Mouse (Mus musculus) E14TG2a.4 (cell line): ENCODE results near the gene Rab3c.

ENCODE experiments used
- H3K27me3 ChIP-seq: 2 replicates; pipeline ENCODE4 v1.6.1; 2014; ENCODE audit warnings: low read length, control low read depth; ENCODE audit not compliant: insufficient read depth
- H3K36me3 ChIP-seq: 2 replicates; pipeline ENCODE4 v1.6.1; 2014; ENCODE audit warnings: low read length, control low read depth; ENCODE audit not compliant: insufficient read depth
- H3K4me1 ChIP-seq: replicated peaks from 2 replicates; pipeline ENCODE4 v1.6.1; 2014; ENCODE audit warnings: low read depth, low read length, control low read depth
- H3K4me3 ChIP-seq: replicated peaks from 2 replicates; pipeline ENCODE4 v1.5.1; 2014; ENCODE audit warnings: mild to moderate bottlenecking, low read length
- H3K9me3 ChIP-seq: 2 replicates; pipeline ENCODE4 v1.6.1; 2014; ENCODE audit warnings: low read length, control low read depth
- CTCF ChIP-seq: conservative IDR thresholded peaks from 2 replicates; pipeline ENCODE4 v1.5.1; 2014; ENCODE audit warnings: low read length
- NANOG ChIP-seq: IDR thresholded peaks from 2 replicates; pipeline ENCODE4 v1.6.1; 2014; ENCODE audit warnings: borderline replicate concordance, low read length, mixed read lengths
- POU5F1 ChIP-seq: IDR thresholded peaks from 2 replicates; pipeline ENCODE4 v1.6.1; 2014; ENCODE audit warnings: low read length, borderline replicate concordance

Rab3c gene

GRCm38 (mm10) chr13:110277709-110278108 is 3.1 kb downstream of the Rab3c start:
- TF ChIP-seq CTCF (no peak), NANOG (no peak), POU5F1 (no peak)
- no peaks in the 10 kb centered on the region for H3K36me3 ChIP-seq

GRCm38 (mm10) chr13:110275471-110275870 is 5.3 kb downstream of the Rab3c start:
- H3K36me3 ChIP-seq: no peaks in the 10 kb centered on the region
- H3K4me1 ChIP-seq: 0 out of 2 replicates have a peak, but pooled peaks cover 4% of the 10 kb centered on the region
- no peaks in the 10 kb centered on the region for H3K9me3 ChIP-seq
- TF ChIP-seq POU5F1 (no peak), CTCF (no peak), NANOG (no peak)
- H3K4me3 ChIP-seq: no peak overlapping the region
- peaks cover 10% of the 10 kb centered on the region for H3K27me3 ChIP-seq

More at GRCm38 (mm10) chr13:110277709-110278108, 3.1 kb downstream of the Rab3c start:
- H3K27me3 ChIP-seq: peaks cover 20% of the 10 kb centered on the region
- peaks cover 10% of the 10 kb centered on the region; the same call in 1 of the 2 replicates for H3K4me1 ChIP-seq
- H3K4me3 ChIP-seq: no peak overlapping the region
- no peaks in the 10 kb centered on the region for H3K9me3 ChIP-seq

GRCm38 (mm10) chr13:110260649-110261048 is 20.1 kb downstream of the Rab3c start:
- Histone ChIP-seq H3K36me3 (no peaks in the 10 kb centered on the region), H3K9me3 (no peaks in the 10 kb centered on the region), H3K27me3 (no peaks in the 10 kb centered on the region), H3K4me3 (no peak overlapping the region), H3K4me1 (no peaks in the 10 kb centered on the region)
- TF ChIP-seq POU5F1: no peak
- TF ChIP-seq CTCF: no peak
- no peak for TF ChIP-seq NANOG

DNA sequence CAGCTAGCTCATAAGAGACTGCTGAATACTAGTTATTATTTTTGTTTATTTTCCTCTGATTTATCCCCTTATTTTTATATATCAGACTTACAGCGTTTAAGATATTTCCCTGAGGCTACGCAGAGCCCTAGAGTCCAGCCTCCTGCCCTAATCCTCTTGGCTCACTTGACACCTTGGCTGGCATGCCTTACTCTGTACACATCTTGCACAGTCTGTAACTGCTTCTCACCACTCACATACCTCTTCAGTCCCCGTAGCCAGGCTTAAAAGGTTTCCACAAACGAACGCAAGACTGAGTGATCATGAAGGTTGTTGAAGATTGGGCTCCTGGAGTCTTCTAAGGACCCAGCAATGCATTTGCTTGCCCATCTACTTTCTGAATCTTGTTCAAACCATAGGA is 29.3 kb downstream of the Rab3c start:
- no peaks in the 10 kb centered on the region for H3K4me1 ChIP-seq
- TF ChIP-seq CTCF (no peak), POU5F1 (no peak), NANOG (no peak)
- H3K27me3 ChIP-seq: no peaks in the 10 kb centered on the region
- H3K36me3 ChIP-seq: no peaks in the 10 kb centered on the region
- H3K4me3 ChIP-seq: no peak overlapping the region
- H3K9me3 ChIP-seq: no peaks in the 10 kb centered on the region

DNA sequence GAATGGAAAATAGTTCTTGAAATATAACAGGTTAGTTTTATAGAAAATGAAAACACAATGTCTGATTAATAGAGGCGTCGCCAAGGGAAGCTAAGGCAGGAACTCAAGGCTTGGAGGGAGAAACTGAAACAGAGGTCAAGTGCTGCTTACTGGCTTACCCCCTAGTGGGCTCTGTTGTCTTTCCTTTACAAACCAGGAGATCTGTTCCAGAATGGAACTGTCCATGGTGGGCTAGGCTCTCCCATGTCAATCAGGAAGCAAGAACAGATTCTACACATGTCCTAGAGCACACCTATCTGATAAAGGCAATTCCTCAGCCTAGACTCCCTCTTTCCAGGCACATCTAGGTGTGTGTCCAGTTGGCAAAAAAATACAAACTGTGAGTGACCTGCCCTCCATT is 32.3 kb downstream of the Rab3c start:
- H3K9me3 ChIP-seq: no peaks in the 10 kb centered on the region
- no peaks in the 10 kb centered on the region for H3K4me1 ChIP-seq
- no peak overlapping the region for H3K4me3 ChIP-seq
- no peak for TF ChIP-seq NANOG
- no peak for TF ChIP-seq CTCF
- no peak for TF ChIP-seq POU5F1
- H3K27me3 ChIP-seq: no peaks in the 10 kb centered on the region
- no peaks in the 10 kb centered on the region for H3K36me3 ChIP-seq

DNA sequence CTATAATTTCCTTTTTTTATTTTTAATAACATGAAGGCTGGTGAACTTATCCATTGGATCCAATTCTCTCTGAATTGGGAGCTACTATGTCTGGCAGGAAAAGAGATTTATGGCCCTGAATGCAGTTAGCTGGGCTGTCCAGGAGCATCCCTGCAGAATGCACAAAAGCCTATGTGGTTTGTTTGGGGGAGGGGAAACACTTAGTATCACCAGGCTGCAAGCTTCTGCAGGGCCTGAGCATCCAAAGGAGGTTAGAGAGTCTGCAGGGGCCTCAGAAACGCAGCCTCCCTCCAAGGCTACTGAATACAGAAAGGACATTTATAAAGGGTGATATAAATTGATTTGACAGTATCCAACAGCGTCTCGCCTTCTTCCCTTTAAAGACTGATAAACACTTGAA is 41.8 kb downstream of the Rab3c start:
- Histone ChIP-seq H3K27me3 (no peaks in the 10 kb centered on the region), H3K9me3 (peaks cover 11% of the 10 kb centered on the region)
- TF ChIP-seq NANOG: no peak
- no peak for TF ChIP-seq CTCF
- no peak for TF ChIP-seq POU5F1

DNA sequence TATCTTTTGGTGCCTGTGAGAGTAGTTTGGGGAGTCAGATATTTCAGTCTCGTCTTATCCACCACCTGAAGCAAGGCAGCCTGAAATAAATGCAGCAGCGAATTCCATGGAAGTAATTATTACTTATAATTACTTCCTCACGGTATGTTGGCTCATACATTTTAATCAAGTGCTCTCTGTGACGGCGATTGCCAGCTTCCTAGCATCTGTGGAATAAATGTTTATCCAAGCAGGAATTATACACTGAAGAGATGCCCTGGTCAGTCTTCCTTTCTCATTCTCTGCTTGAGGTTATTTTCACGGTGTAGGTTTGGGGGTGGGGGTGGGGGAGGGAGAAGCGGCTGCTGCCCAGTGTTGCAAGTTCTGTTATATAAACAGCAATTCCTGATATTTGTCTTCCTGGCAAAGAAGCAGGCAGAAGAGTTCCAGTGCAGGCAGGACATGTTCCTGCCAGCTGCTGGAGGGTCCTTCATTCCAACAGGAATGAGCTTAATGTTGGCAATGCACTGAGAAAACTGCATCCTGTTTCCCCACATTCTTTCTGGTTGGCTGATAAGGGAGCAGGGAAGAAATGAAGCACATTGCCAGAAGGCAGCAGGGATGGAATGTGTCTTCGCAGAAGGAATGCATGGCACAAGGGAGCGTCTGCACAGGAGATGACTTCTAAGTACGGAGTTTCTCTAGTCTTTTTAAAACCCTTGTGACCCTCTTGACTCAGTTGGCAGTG is 43.4 kb downstream of the Rab3c start:
- H3K4me3 ChIP-seq: no peak overlapping the region
- H3K36me3 ChIP-seq: no peaks in the 10 kb centered on the region
- H3K4me1 ChIP-seq: no peaks in the 10 kb centered on the region
- no peak for TF ChIP-seq POU5F1
- H3K27me3 ChIP-seq: no peaks in the 10 kb centered on the region
- peaks cover 11% of the 10 kb centered on the region for H3K9me3 ChIP-seq

More for the DNA sequence above, 41.8 kb downstream of the Rab3c start:
- Histone ChIP-seq H3K4me3 (no peak overlapping the region), H3K36me3 (no peaks in the 10 kb centered on the region), H3K4me1 (no peaks in the 10 kb centered on the region)

DNA sequence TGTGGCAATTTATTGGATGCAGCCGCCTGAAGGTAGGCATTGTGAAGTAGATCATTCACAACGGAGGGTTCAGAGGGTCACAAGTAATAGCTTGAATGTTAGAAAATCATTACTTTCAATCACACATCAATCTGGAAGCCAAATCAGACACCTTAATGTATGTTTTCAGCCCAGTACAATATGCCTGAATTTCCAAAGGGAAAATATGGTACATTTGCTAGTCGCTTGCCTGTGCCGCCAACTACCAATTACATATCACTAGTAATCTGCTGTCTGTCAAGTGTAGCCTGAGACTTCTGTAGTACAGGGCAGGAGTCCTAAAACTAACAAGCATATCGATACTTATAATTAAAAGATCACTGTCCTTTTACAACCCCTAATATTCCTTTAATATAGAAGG is 47.4 kb downstream of the Rab3c start:
- no peaks in the 10 kb centered on the region for H3K36me3 ChIP-seq
- H3K9me3 ChIP-seq: peaks cover 9% of the 10 kb centered on the region
- H3K4me1 ChIP-seq: no peaks in the 10 kb centered on the region
- no peaks in the 10 kb centered on the region for H3K27me3 ChIP-seq
- no peak overlapping the region for H3K4me3 ChIP-seq
- TF ChIP-seq CTCF (no peak), POU5F1 (no peak), NANOG (no peak)

- Histone ChIP-seq H3K4me3 (no peak overlapping the region), H3K36me3 (no peaks in the 10 kb centered on the region), H3K4me1 (no peaks in the 10 kb centered on the region), H3K27me3 (no peaks in the 10 kb centered on the region), H3K9me3 (no peaks in the 10 kb centered on the region)
- TF ChIP-seq POU5F1: no peak
- no peak for TF ChIP-seq CTCF
- no peak for TF ChIP-seq NANOG
Measured at GRCm38 (mm10) chr13:110231086-110231688, 49.6 kb downstream of the Rab3c start.
